Mouse (Mus musculus) MEL (cell line): Measurements from ENCODE around the gene Hps5. TPM values are rescaled to one million over a fixed set of nuclear protein-coding genes. Genes with fewer than 3 reads are reported as not detected.

ENCODE experiments used
- DNase-seq: peaks from one replicate; pipeline ENCODE4 v3.0.0; 2011; ENCODE audit warnings: low read depth, low spot score
- H3K27ac ChIP-seq: 2 replicates; pipeline ENCODE4 v1.5.1; 2012; ENCODE audit warnings: low read depth, mild to moderate bottlenecking, control low read depth, low read length, moderate library complexity; ENCODE audit not compliant: control insufficient read depth
- H3K27me3 ChIP-seq, 2 experiments: fragments of 150-350 bp in 1 of 2; sonication (generic) in 1 of 2; 2 replicates each; pipeline ENCODE4 v1.6.1; 2012; ENCODE audit warnings: low read length in 2 of 2, mild to moderate bottlenecking in 2 of 2, improper control_type of control experiment in 1 of 2, moderate library complexity in 1 of 2; ENCODE audit not compliant: insufficient read depth in 2 of 2, control insufficient read depth in 1 of 2
- H3K36me3 ChIP-seq, 2 experiments: 2 replicates each; pipeline ENCODE4 v1.6.1; 2012 to 2014; ENCODE audit warnings: low read length in 2 of 2, improper control_type of control experiment in 1 of 2, inconsistent platforms in 1 of 2, mild to moderate bottlenecking in 1 of 2; ENCODE audit not compliant: insufficient read depth in 2 of 2, control insufficient read depth in 1 of 2
- H3K4me1 ChIP-seq, 2 experiments: fragments of 150-350 bp in 1 of 2; sonication (generic) in 1 of 2; 2 replicates each; pipeline ENCODE4 v1.6.1; 2012; ENCODE audit warnings: low read length in 2 of 2, improper control_type of control experiment in 1 of 2, mild to moderate bottlenecking in 1 of 2; ENCODE audit not compliant: insufficient read depth in 2 of 2, control insufficient read depth in 1 of 2
- H3K4me3 ChIP-seq, 2 experiments: fragments of 150-350 bp in 1 of 2; sonication (generic) in 1 of 2; 2 replicates each; pipeline ENCODE4 v1.5.1; 2012; ENCODE audit warnings: low read depth in 2 of 2, low read length in 2 of 2, mild to moderate bottlenecking in 2 of 2, moderate library complexity in 2 of 2, control low read depth in 1 of 2, improper control_type of control experiment in 1 of 2; ENCODE audit not compliant: control insufficient read depth in 1 of 2, insufficient read depth in 1 of 2
- H3K79me2 ChIP-seq: 2 replicates; pipeline ENCODE4 v1.6.1; 2012; ENCODE audit warnings: mild to moderate bottlenecking, low read length, moderate library complexity; ENCODE audit not compliant: control insufficient read depth, poor library complexity, insufficient read depth
- H3K9ac ChIP-seq: 2 replicates; pipeline ENCODE4 v1.6.1; 2012; ENCODE audit warnings: low read depth, mild to moderate bottlenecking, control low read depth, low read length, moderate library complexity; ENCODE audit not compliant: control insufficient read depth, poor library complexity, severe bottlenecking
- H3K9me3 ChIP-seq: fragments of 150-350 bp; sonication (generic); replicated peaks from 2 replicates; pipeline ENCODE4 v1.6.1; 2012; ENCODE audit warnings: mild to moderate bottlenecking, low read length, improper control_type of control experiment, moderate library complexity; ENCODE audit not compliant: insufficient read depth
- BHLHE40 ChIP-seq: IDR thresholded peaks from 2 replicates; pipeline ENCODE4 v1.6.1; 2012; ENCODE audit warnings: low read depth, mild to moderate bottlenecking, inconsistent platforms, low read length, improper control_type of control experiment, borderline replicate concordance
- CHD2 ChIP-seq: IDR thresholded peaks from 2 replicates; pipeline ENCODE4 v1.6.1; 2011; ENCODE audit warnings: low read length, improper control_type of control experiment
- CTCF ChIP-seq, 3 experiments: IDR thresholded peaks in 2 of 3; conservative IDR thresholded peaks in 1 of 3; 2 replicates each; pipeline ENCODE4 v1.5.1; 2011 to 2012; ENCODE audit warnings: low read length in 3 of 3, low read depth in 2 of 3, mild to moderate bottlenecking in 2 of 3, improper control_type of control experiment in 1 of 3, inconsistent platforms in 1 of 3, mixed read lengths in 1 of 3, moderate library complexity in 1 of 3; ENCODE audit not compliant: control insufficient read depth in 1 of 3, insufficient read depth in 1 of 3, poor library complexity in 1 of 3, severe bottlenecking in 1 of 3
- E2F4 ChIP-seq: IDR thresholded peaks from 2 replicates; pipeline ENCODE4 v1.6.1; 2011; ENCODE audit warnings: low read depth, low read length, improper control_type of control experiment, borderline replicate concordance
- ELF1 ChIP-seq: IDR thresholded peaks from 2 replicates; pipeline ENCODE4 v1.6.1; 2014; ENCODE audit warnings: low read depth, mild to moderate bottlenecking, inconsistent platforms, low read length, improper control_type of control experiment, moderate library complexity
- EP300 ChIP-seq, 2 experiments: IDR thresholded peaks; 2 replicates each; pipeline ENCODE4 v1.6.1; 2011; ENCODE audit warnings: improper control_type of control experiment in 2 of 2, low read length in 2 of 2, low read depth in 1 of 2, mild to moderate bottlenecking in 1 of 2
- GABPA ChIP-seq: IDR thresholded peaks from 2 replicates; pipeline ENCODE4 v1.6.1; 2012; ENCODE audit warnings: low read depth, mild to moderate bottlenecking, inconsistent platforms, low read length, improper control_type of control experiment, moderate library complexity
- KAT2A ChIP-seq: conservative IDR thresholded peaks from 2 replicates; pipeline ENCODE4 v1.6.1; 2012; ENCODE audit warnings: low read depth, low read length, improper control_type of control experiment, inconsistent platforms
- MYB ChIP-seq: IDR thresholded peaks from 2 replicates; pipeline ENCODE4 v1.6.1; 2011; ENCODE audit warnings: mild to moderate bottlenecking, low read depth, low read length, improper control_type of control experiment
- MYC ChIP-seq: IDR thresholded peaks from 2 replicates; pipeline ENCODE4 v1.6.1; 2011; ENCODE audit warnings: low read depth, mild to moderate bottlenecking, low read length, improper control_type of control experiment, moderate library complexity
- NELFE ChIP-seq: IDR thresholded peaks from 2 replicates; pipeline ENCODE4 v1.6.1; 2011; ENCODE audit warnings: low read depth, low read length, improper control_type of control experiment
- SIN3A ChIP-seq: IDR thresholded peaks from 2 replicates; pipeline ENCODE4 v1.6.1; 2012; ENCODE audit warnings: low read length, improper control_type of control experiment, inconsistent platforms
- SMC3 ChIP-seq: IDR thresholded peaks from 2 replicates; pipeline ENCODE4 v1.6.1; 2011; ENCODE audit warnings: low read depth, low read length, improper control_type of control experiment
- TCF12 ChIP-seq: IDR thresholded peaks from 2 replicates; pipeline ENCODE4 v1.6.1; 2014; ENCODE audit warnings: low read depth, mild to moderate bottlenecking, inconsistent platforms, low read length, improper control_type of control experiment, moderate library complexity
- USF1 ChIP-seq: IDR thresholded peaks from 2 replicates; pipeline ENCODE4 v1.6.1; 2014; ENCODE audit warnings: low read depth, mild to moderate bottlenecking, inconsistent platforms, low read length, improper control_type of control experiment, moderate library complexity
- USF2 ChIP-seq, 2 experiments: IDR thresholded peaks; 2 replicates each; pipeline ENCODE4 v1.6.1; 2011 to 2012; ENCODE audit warnings: improper control_type of control experiment in 2 of 2, low read length in 2 of 2, borderline replicate concordance in 1 of 2, inconsistent platforms in 1 of 2, low read depth in 1 of 2, mild to moderate bottlenecking in 1 of 2; ENCODE audit not compliant: insufficient read depth in 1 of 2
- ZKSCAN1 ChIP-seq: IDR thresholded peaks from 2 replicates; pipeline ENCODE4 v1.6.1; 2012; ENCODE audit warnings: low read depth, mild to moderate bottlenecking, inconsistent platforms, low read length, improper control_type of control experiment, moderate library complexity
- ZNF384 ChIP-seq: IDR thresholded peaks from 2 replicates; pipeline ENCODE4 v1.6.1; 2012; ENCODE audit warnings: low read depth, mild to moderate bottlenecking, inconsistent platforms, low read length, improper control_type of control experiment
- polyA plus RNA-seq, 2 experiments: library from polyadenylated mRNA; stranded (reverse) in 1 of 2; unstranded in 1 of 2; fragments of >175 nt in 1 of 2; fragments of >200 nt in 1 of 2; gene quantifications; 2 replicates each; pipeline versions ENCODE4 v1.2.1 to v1.2.4; 2012; ENCODE audit warnings: low replicate concordance in 2 of 2, low read depth in 1 of 2; ENCODE audit not compliant: insufficient read length in 2 of 2, insufficient read depth in 1 of 2, missing spikeins in 1 of 2
- total RNA-seq: library from RNA; depleted of rRNA; stranded (reverse); fragments of 300-350 nt; gene quantifications from 2 replicates; pipeline ENCODE4 v1.2.3, GENCODE M21; 2012

Gene Hps5
- total and polyA plus RNA-seq, 3 experiments = 19.3 to 20.2 TPM; not detected in 1

- TF ChIP-seq TCF12 (peak; percentile 77), CTCF (IDR thresholded peaks at IDR 0.05 in 2 of 3, conservative IDR thresholded peaks at IDR 0.05 in 1 of 3; ENCODE audit: control insufficient read depth in 1 of 3, insufficient read depth in 1 of 3, low read depth in 2 of 3, low read length in 3 of 3, poor library complexity in 1 of 3, severe bottlenecking in 1 of 3) (no peak), ZKSCAN1 (no peak), GABPA (no peak), USF1 (peak; percentile 62), MYB (no peak), MYC (peak; percentile 65; the same call in 1 of the 2 replicates), ZNF384 (peak; percentile 37), SIN3A (peak; percentile 91), NELFE (no peak), ELF1 (peak; percentile 47; the same call in 1 of the 2 replicates)
Measured at GRCm38 (mm10) chr7:46830799-46831590, 35.1 kb upstream of the Hps5 start (continued).

DNA sequence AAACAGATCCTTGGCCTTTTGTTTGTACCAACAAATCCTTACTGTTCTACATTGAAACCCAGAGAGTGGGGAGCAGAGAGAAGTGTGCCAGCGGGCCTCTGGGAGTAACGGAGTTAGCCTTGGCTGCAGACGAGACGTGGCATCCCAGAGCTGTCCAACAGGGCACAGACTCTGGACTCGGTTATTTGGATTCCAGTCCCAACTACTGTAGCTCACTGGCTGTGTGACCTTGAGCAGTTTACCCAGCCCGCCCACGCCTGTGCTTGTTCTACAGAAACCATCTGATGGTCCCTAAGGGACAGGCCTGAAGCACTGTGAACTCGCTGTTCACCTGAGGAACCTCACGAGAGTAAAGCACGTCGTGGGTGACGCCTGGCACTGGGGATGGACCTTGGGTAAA, 34.0 kb upstream of the Hps5 start:
- TF ChIP-seq EP300 (IDR thresholded peaks at IDR 0.05; ENCODE audit: low read depth in 1 of 2, low read length in 2 of 2) (no peak), SMC3 (no peak), MYC (no peak), BHLHE40 (no peak), USF2 (IDR thresholded peaks at IDR 0.05; ENCODE audit: borderline replicate concordance in 1 of 2, insufficient read depth in 1 of 2, low read depth in 1 of 2, low read length in 2 of 2) (no peak), E2F4 (no peak), KAT2A (no peak)
- TF ChIP-seq, all 39 proteins: peak for 0
- H3K9me3 ChIP-seq = no peaks in the 10 kb centered on the region
- H3K4me3 ChIP-seq = no peak overlapping the region
- peaks cover 0 to 20% of the 10 kb centered on the region in 2 experiments; a peak in 2 of 4 replicates for H3K36me3 ChIP-seq
- no peaks in the 10 kb centered on the region for H3K79me2 ChIP-seq
- DNase-seq = no peak
- no peak overlapping the region; the same call in 1 of the 2 replicates for H3K27ac ChIP-seq
- H3K4me1 ChIP-seq = peaks cover 21 to 38% of the 10 kb centered on the region in 2 experiments
- no peaks in the 10 kb centered on the region for H3K27me3 ChIP-seq
- no peak overlapping the region for H3K9ac ChIP-seq

DNA sequence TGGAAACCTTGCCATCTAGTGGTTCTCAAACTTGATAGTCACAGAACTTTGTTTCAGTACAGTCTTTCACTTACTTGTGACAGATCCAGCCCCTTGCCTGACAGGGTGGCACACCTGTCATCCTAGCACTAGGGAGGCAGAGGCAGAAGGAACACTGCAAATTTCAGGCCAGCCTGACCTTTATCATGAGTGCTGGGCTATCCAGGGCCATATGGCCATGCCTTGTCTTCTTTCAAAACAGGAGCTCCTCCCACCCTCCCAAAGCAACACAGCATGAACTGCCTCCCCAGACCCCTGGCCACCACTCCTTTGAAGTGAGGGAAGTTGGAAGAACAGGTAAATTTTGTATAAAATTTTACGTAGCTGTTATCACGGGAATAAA, 31.9 kb upstream of the Hps5 start:
- no peaks in the 10 kb centered on the region for H3K27me3 ChIP-seq
- no peaks in the 10 kb centered on the region for H3K79me2 ChIP-seq
- TF ChIP-seq CHD2 = no peak
- no peak for TF ChIP-seq GABPA
- H3K4me3 ChIP-seq = no peak overlapping the region
- H3K27ac ChIP-seq = no peak overlapping the region
- no peak for DNase-seq
- peaks cover 13 to 27% of the 10 kb centered on the region in 2 experiments for H3K4me1 ChIP-seq
- no peak overlapping the region for H3K9ac ChIP-seq
- no peaks in the 10 kb centered on the region for H3K9me3 ChIP-seq
- H3K36me3 ChIP-seq = peaks cover 4 to 11% of the 10 kb centered on the region in 2 experiments
